Mouse (Mus musculus) heart, adult 10 weeks (tissue): ENCODE measurements around the gene Olfr1065. TPM values are rescaled to one million over a fixed set of nuclear protein-coding genes. Genes with fewer than 3 reads are reported as not detected.

Source experiments
- polyA plus RNA-seq: library from polyadenylated mRNA; stranded (reverse); fragments of 350-450 nt; fragmentation: Illumina TruSeq; extraction: RNeasy Lipid Tissue Mini Kit (QIAGEN cat#74804); gene quantifications from one replicate; pipeline ENCODE4 v1.2.3, GENCODE M21; 2014; ENCODE audit warnings: low read depth, low replicate concordance

The Olfr1065 gene
- not detected for polyA plus RNA-seq

DNA sequence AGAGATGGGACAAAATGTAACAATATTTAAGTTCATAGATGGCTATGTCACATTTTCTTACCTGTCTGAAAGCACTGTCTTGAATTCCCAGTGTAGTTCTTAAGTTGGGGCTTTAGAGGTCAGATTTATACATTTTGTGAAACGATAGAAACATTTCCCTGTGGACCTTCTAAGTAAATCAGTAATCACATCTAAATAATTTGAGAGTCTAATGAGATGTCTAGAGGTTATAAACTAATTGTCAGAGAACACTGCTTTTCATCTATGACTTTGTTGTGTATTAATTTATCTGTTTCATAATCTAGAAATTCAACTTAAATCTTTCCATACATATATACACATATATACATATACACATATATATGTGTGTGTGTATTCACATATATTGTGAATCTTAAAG, at the start of gene Olfr1065:
Gene Olfr1065, minus strand, starts transcription at position 101 of the 400 bp plus-strand sequence.

GRCm38 (mm10) chr2:86487286-86487685, 36.9 kb upstream of the Olfr1065 start, which contains the start of gene Olfr228:
Olfr228 (minus strand) TSS chr2:86487386.

GRCm38 (mm10) chr2:86456169-86456568, 5.8 kb upstream of the Olfr1065 start, which contains the start of gene Olfr1066:
Olfr1066 (minus strand) TSS chr2:86456269.

DNA sequence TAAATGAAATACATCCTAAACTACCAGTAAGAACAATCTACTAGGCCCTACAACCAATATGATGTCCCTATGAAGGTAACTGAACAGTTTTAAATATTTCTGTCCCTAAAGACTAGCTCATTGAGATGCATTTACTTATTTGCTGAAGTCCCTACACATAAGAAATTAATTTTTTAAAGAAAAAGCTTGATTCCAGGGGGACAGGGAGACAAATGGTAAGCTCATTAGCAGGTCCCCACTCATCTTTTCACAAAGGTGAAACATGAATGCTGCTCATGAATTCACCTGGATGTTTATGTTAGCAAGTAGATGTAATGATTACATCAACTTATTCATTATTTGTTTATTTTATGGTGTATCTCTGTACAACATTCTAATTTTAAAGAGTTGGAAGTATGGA, 23.7 kb downstream of the Olfr1065 start, which contains the start of gene Olfr1062:
Gene Olfr1062, minus strand, starts transcription at position 101 of the 400 bp plus-strand sequence.

GRCm38 (mm10) chr2:86413950-86414349, 36.4 kb downstream of the Olfr1065 start, which contains the start of gene Olfr1061:
Olfr1061 (minus strand) TSS chr2:86414050.

Other genes with a start within 250 kb of the Olfr1065 start
- not detected for gene Olfr1045, start 247.6 kb downstream of the Olfr1065 start, polyA plus RNA-seq
- not detected for gene Olfr1046, start 231.3 kb downstream of the Olfr1065 start, polyA plus RNA-seq
- not detected for gene Olfr1047, start 219.2 kb downstream of the Olfr1065 start, polyA plus RNA-seq
- gene Olfr1048, start 210.3 kb downstream of the Olfr1065 start, polyA plus RNA-seq: not detected
- gene Olfr1049, start 192.3 kb downstream of the Olfr1065 start, polyA plus RNA-seq: not detected
- not detected for gene Olfr1051, start 171.5 kb downstream of the Olfr1065 start, polyA plus RNA-seq
- gene Olfr1052, start 158.1 kb downstream of the Olfr1065 start, polyA plus RNA-seq: not detected
- not detected for gene Olfr1053, start 135.3 kb downstream of the Olfr1065 start, polyA plus RNA-seq
- gene Olfr1054, start 115.2 kb downstream of the Olfr1065 start, polyA plus RNA-seq: not detected
- not detected for gene Olfr1055, start 100.3 kb downstream of the Olfr1065 start, polyA plus RNA-seq
- gene Olfr1056, start 88.1 kb downstream of the Olfr1065 start, polyA plus RNA-seq: not detected
- gene Olfr1057, start 72.2 kb downstream of the Olfr1065 start, polyA plus RNA-seq: not detected
- gene Olfr1058, start 62.0 kb downstream of the Olfr1065 start, polyA plus RNA-seq: not detected
- gene Olfr1061, start 36.5 kb downstream of the Olfr1065 start, polyA plus RNA-seq: not detected
- gene Olfr1062, start 23.8 kb downstream of the Olfr1065 start, polyA plus RNA-seq: not detected
- not detected for gene Olfr1066, start 5.7 kb upstream of the Olfr1065 start, polyA plus RNA-seq
- not detected for gene Olfr228, start 36.8 kb upstream of the Olfr1065 start, polyA plus RNA-seq
- gene Olfr1076, start 57.9 kb upstream of the Olfr1065 start, polyA plus RNA-seq: not detected
- gene Olfr1079, start 91.9 kb upstream of the Olfr1065 start, polyA plus RNA-seq: not detected
- gene Olfr1080, start 107.6 kb upstream of the Olfr1065 start, polyA plus RNA-seq: not detected
- not detected for gene Olfr1082, start 148.4 kb upstream of the Olfr1065 start, polyA plus RNA-seq
- not detected for gene Olfr1084, start 189.1 kb upstream of the Olfr1065 start, polyA plus RNA-seq
- gene Olfr1085, start 211.4 kb upstream of the Olfr1065 start, polyA plus RNA-seq: not detected
- not detected for gene Olfr1086, start 229.5 kb upstream of the Olfr1065 start, polyA plus RNA-seq
- gene Olfr1087, start 247.8 kb upstream of the Olfr1065 start, polyA plus RNA-seq: not detected